Mouse (Mus musculus) monocyte, adult 5-6 weeks (primary cell): ENCODE results near the gene 4931406C07Rik. TPM values are rescaled to one million over a fixed set of nuclear protein-coding genes. Genes with fewer than 3 reads are reported as not detected.

Experiments used
- ATAC-seq: fragments of 153-309, 156-312 bp; replicated peaks from 2 replicates; pipeline ENCODE4 v1.8.0; 2017; ENCODE audit warnings: mild to moderate bottlenecking; ENCODE audit not compliant: low TSS enrichment, insufficient number of reproducible peaks, severe bottlenecking, poor library complexity, low FRiP score
- total RNA-seq: library from RNA; stranded (forward); fragments of 200-1000, 200-491, 200-594 nt; gene quantifications from 3 replicates; pipeline ENCODE4 v1.2.3, GENCODE M21; 2017

4931406C07Rik gene
- total RNA-seq, 1 experiment from 2014 or later = 7.0 TPM

GRCm38 (mm10) chr9:15241596-15241939, 64.7 kb downstream of the 4931406C07Rik start:
- no peak for ATAC-seq

DNA sequence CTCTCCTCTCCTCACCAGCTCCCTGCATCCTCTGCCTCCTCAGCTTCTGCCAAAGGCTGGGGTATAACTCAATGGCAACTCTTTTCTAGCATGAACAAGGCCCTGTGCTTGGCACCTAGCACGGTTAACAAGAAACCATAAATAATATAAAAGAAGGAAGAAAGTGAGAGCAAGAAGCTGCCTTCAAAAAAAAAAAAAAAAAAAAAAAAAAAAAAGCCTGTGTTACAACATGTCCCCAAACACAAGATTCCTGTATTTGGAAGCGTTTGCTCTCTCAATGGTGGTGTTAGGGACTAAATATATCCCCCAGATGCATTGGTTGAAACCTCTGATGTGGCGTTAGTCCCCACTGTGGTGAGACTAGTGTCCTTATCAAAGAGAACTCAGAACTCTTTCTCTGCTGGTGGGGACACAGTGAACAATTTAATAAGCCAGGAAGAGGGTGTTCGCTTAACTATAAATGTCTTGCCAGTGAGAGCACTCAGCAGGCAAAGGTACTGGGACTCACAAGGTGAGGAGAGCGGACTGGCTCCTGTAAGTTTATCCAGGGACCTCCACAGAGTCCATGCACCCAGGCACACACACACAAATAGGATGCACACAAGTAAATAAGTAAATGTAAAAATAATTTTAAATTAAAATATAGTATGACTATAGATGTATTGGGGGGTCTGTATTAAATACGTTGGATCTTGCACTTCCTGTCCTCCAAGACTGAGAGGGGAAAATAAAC, 65.2 kb downstream of the 4931406C07Rik start:
- ATAC-seq = no peak

- ATAC-seq = no peak
These were observed 66.2 kb downstream of the 4931406C07Rik start for GRCm38 (mm10) chr9:15240006-15240405.

- ATAC-seq = no peak
These were observed 67.0 kb downstream of the 4931406C07Rik start, which contains the start of gene Vstm5 for GRCm38 (mm10) chr9:15239042-15239925. Vstm5 (plus strand) TSS chr9:15239045.

DNA sequence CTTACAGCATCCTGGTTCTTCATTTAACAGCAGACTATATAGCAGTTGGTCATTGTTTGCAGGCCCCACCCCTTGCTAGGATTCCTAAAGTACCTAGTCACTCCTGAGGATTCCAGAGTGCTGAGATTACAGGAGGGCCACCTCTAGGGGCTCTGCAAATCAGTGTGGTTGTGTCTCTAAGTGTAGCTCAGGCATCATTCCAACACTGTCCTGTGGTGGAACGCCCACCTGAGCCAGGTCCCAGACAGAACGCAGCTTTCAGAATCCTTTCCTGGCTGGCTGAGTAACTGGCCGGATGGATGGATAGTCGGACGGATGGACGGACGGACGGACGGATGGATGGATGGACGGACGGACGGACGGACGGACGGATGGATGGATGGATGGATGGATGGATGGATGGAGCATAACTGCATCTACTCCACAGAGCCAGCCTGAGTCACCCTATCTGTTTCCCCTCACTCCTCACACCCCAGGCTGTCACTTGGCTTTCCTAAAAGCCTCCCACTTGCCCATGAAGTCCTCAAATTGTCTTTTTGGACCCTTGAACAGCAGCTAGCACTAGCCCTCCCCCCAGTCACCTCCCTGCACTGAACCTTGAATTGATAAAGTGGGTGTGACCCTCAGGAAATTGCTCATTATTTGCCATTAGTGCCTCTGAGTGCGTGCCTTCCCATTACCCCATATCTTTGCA, 67.8 kb downstream of the 4931406C07Rik start:
- ATAC-seq = no peak

DNA sequence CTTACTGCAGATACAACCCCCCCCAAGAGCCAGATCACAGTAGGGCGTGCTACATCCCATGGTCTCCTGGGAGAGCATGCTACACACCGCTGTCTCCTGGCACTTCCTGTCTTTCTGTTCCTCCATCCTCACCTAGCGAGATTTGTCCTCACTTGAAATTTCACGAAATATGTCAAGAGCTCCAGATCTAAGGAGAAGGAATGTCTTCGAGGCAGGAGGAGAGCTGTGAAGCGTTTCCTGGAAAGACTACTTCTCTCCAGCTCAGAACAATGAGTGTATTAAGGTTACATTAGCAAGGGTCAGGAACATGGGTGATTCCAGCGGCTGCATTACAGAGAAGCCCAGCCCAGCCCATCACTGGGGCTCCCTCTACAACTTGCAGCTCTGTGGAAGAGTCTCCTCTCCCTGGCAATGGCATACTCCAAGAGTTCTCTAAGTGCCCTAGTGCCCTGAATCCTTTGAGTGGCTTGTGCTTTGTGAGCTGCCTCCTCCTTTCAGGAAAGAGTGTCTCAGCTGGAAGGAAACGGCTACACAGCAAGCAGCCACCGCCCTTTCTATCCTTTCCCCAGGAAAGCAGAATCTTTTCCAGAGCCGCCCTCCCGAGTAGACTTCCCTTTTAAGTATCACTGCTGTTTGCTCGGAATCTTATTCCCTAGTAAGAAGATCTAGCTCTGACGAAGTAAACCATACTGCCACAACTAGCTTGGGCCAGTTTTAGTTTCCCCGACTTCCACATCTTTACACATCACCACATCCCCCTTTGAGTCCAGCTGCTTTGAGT, 68.5 kb downstream of the 4931406C07Rik start:
- no peak for ATAC-seq

GRCm38 (mm10) chr9:15235986-15236385, 70.3 kb downstream of the 4931406C07Rik start:
- ATAC-seq = no peak

GRCm38 (mm10) chr9:15233604-15234003, 72.6 kb downstream of the 4931406C07Rik start:
- no peak for ATAC-seq

Other genes starting within 250 kb of the 4931406C07Rik start
- gene Hephl1, start 194.3 kb downstream of the 4931406C07Rik start, total RNA-seq = not detected in 3 replicates
- gene Vstm5, start 67.4 kb downstream of the 4931406C07Rik start, total RNA-seq = not detected in 3 replicates
- gene Med17, start 26.5 kb downstream of the 4931406C07Rik start, total RNA-seq = 30.7 to 46.5 TPM (median 45.6 TPM) in 3 replicates
- gene Taf1d, start 234 bp downstream of the 4931406C07Rik start, total RNA-seq = 607 to 978 TPM (median 864 TPM) in 3 replicates
- 24.6 to 64.0 TPM (median 35.3 TPM) in 3 replicates for gene Cep295, start 51.3 kb upstream of the 4931406C07Rik start, total RNA-seq
- 1.8 to 2.1 TPM in 2 of 3 replicates, not detected in the other for gene Smco4, start 187.0 kb upstream of the 4931406C07Rik start, total RNA-seq